Mouse (Mus musculus) CD4-positive, CD25-positive, alpha-beta regulatory T cell, adult 2 months (primary cell): ENCODE measurements around the gene Rps18.

Experiments used
- DNase-seq: peaks from one replicate; pipeline ENCODE4 v3.0.0-alpha.2; 2012; ENCODE audit warnings: low read depth, low spot score

Rps18 gene

DNA sequence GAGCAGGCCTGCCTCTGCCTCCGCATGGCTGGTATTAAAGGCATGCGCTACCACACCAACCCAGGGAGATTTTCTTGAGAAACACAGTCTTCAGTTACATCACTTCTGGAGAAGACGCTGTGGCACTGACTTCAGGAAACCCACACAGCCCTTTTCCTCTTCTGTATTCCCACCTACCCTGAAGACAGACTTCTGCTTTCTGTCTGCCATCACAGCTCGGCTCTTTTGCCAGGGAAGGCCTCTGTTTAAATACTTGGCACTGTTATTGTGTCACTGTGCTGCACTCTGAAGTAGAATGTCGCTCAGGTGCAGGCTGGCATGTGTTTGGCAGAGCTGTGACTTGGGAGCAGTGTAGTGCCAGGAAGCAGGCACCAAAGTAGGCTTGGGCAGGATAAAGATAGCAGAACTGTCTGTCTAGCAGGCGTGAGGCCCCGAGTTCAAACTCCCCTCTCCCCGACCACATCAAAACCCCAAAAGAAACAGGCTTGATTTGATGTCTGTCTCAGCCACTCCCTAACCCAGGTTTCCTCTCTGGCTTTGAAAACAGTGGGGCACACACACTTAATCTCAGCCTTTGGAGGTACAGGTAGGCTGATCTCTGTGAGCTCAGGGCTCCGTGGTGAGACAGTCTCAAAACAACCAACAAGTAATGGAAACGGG, 8.2 kb downstream of the Rps18 start:
- DNase-seq: peak; percentile 75

GRCm38 (mm10) chr17:33943454-33943853, 12.3 kb downstream of the Rps18 start:
- no peak for DNase-seq

DNA sequence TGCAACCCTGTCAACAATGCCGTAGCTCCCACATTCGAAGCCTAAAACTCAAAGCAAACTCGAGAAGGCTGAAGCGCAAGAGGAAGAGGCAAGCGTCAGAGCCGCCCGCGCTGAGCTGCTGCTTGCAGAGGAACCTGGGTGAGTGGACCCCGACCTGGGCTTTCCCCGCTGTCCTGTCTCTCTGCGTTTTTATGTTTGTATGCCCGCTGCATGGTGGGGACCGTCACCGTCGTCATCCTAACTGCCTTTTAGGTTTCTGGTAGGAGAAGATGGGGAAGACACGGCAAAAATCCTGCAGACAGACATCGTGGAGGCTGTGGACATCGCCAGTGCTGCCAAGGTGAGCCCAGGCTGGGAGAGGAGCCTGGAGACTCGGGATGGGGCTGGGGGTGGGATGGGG, 14.4 kb downstream of the Rps18 start:
- no peak for DNase-seq

DNA sequence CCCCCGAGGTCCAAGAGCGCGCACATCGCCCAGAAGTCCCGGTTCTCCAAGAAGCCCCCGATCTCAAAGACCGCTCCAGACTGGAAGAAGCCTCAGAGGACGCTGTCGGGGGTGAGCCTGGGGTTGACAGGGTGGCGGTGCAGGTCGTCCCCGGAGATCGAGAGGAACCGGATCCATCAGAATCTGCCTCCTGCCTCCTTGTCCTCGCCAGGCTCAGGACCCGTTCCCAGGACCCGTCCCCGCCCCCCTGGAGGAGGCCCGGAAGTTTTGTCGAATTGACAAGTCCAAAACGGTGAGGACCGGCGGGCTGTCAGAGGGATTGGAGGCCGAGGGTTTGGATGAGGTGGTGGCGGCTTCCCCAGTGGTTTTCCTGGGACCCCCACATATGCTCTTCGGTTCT, 14.8 kb downstream of the Rps18 start:
- peak; percentile 31 for DNase-seq

DNA sequence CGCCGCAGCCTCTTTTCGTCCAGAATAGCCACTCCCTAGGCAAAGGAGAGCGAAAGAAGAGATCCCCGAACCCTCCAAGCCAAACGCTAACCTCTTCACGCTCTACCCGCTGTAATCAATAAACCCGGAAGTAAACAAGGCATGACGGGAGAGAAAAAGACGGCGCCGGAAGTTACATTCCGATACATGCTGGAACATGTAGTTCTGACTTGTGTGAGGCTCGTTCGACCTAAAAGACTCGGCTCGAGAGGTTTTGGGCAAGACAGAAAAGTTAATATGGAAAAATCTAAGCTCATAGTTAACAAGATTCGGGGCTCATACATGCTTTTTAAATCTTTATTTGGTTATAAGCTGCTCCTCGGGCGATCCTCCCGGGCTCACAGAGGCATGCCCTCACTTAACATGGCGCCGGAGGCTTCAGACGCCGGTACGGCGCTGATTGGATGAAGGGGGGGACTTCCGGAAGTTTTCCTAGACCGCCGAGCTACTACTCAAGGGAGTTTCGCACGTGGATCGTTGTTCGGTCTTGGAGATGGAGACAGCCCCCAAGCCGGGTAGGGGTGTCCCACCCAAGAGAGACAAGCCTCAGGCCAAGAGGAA, 15.5 kb downstream of the Rps18 start, which contains the start of the genes Pfdn6 and Wdr46:
TSS of gene Pfdn6 (minus strand) at position 138 of the 600 bp plus-strand sequence.
TSS of gene Wdr46 (plus strand) at position 455 of the 600 bp plus-strand sequence.
- peak; percentile 93 for DNase-seq

DNA sequence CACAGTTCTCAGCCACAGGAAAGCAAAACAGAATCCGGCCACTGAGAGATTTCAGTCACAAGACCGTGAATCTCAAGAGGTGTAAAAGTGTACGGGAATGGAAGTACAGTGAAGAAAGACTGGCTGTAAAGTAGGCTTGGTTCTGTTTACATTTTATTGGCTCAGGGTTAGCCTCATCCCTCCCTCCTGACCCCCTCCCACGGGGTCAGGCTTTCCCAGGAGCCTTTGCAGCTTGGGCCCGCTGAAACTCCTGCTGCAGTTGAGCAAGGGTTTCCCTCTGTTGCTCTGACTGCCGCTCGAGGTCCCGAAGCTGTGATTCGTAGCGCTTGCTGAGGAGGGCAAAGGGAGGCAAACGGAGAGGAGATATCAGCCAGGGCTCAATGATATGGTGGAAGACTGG, 17.0 kb downstream of the Rps18 start:
- DNase-seq: no peak

DNA sequence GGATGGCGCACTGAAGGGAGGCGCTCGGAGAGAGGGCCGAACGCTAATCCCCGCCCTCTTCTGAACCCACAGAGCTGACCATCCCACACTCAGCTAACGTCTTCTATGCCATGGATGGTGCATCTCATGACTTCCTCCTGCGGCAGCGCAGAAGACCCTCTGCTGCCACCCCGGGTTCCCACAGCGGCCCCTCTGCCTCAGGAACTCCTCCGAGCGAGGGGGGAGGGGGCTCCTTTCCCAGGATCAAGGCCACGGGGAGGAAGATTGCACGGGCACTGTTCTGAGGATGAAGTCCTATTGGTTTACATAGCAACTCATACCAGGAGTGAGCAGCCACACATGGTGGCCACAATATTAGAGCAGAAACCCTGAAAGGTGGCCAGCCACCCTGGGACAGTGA, 18.8 kb downstream of the Rps18 start:
- DNase-seq: no peak

- no peak for DNase-seq
These were observed 20.3 kb downstream of the Rps18 start for GRCm38 (mm10) chr17:33935422-33936055.

DNA sequence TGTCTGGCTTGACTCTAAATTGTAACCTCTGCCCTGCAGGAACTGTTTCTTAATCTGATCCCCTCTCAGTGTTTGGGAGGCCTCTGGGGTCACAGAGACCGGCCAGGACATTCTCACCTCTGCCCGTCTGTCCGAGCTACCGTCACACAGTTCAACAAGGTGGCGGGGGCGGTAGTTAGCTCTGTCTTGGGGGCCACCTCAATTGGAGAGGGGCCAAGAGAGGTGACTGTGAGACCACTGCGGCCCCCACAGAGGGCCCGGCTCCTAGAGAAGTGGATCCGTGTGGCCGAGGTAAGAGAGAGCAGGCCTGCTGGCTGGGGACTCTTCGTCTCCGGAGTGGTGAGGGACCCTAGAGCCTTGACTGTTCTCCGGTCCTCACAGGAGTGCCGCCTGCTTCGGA, 22.8 kb downstream of the Rps18 start:
- DNase-seq: no peak

DNA sequence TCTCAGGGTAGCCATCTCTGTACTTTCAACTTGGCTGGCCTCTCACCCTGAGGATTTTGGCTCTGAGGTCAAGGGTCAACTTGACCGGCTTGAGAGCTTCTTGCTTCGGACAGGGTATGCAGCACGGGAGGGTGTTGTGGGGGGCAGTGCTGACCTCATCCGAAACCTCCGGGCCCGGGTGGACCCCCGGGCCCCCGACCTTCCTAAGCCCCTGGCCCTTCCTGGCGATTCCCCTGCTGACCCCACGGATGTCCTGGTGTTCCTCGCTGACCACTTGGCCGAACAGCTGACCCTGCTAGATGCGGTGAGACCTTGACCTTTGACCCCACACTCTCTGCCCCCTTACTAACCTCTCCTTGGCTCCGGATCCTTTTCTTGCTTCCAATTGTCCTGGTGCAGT, 23.4 kb downstream of the Rps18 start:
- DNase-seq: no peak

- no peak for DNase-seq
These were observed 23.9 kb downstream of the Rps18 start for GRCm38 (mm10) chr17:33931947-33932346.

DNA sequence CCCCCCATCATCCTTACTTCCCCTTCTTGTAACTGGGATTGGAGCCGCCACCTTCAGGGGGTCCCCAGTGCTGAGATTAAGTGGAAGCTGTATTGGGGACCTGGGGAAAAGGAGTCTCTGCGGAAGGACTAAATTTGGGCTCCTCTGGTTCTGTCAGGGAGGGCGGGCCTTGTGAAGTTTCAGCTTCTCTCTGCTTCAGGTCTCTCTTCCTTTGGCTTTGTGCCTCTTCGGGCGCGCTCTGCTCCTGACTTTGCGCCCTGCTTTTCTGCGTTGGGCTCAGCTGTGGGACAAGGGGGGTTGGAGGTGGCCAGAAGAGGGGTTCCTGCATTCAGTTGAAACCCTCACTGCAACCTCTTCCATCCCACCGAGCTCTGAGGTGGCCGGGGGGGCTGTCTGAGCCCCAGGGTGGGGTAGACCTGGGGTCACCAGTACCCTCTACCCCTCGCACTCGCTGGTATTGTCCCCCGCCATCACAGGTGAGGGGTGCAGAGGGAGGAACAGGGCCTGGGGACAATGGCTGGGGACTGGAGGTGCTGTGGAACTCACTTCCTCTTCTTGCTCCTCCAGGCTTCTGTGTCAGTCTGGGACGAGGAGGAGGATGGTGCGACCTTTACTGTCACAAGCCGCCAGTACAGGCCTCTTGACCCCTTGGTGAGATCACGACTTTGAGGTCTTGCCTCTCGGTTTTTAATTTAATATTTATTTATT, 24.5 kb downstream of the Rps18 start:
- DNase-seq: peak; percentile 63

GRCm38 (mm10) chr17:33930280-33931158, 25.3 kb downstream of the Rps18 start:
- peak; percentile 76 for DNase-seq

- DNase-seq: peak; percentile 95
These were observed 26.2 kb downstream of the Rps18 start, which contains the start of gene Rgl2 for GRCm38 (mm10) chr17:33929371-33930279. Gene Rgl2 (plus strand): TSS chr17:33929543.

DNA sequence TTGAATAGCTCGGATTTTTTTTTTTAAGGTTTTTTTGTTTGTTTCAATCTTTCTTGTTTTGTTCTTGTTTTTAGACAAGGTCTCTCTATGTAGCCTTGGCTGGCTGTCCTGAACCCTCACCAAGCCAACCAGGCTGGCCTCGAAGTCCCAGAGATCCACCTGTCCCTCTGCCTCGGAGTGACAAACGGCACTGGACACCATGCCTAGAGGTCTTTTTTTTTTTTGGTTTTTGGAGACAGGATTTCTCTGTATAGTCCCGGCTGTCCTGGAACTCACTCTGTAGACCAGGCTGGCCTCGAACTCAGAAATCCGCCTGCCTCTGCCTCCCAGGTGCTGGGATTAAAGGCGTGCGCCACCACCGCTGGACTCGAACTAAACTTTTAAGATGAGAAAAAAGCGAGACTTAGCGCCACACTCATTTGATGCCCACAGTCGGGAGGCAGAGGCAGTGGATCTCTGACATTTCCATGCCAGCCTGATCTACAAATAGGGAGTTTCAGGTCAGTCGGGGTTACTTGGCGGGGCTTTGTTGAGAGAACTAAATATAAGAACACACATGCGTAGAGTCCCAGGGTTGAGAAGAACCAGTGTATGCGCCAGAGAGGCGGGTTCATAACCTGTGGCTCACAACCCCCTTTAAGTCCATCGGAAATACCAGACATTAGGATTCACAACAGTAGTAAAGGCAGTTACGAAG, 27.4 kb downstream of the Rps18 start:
- no peak for DNase-seq

DNA sequence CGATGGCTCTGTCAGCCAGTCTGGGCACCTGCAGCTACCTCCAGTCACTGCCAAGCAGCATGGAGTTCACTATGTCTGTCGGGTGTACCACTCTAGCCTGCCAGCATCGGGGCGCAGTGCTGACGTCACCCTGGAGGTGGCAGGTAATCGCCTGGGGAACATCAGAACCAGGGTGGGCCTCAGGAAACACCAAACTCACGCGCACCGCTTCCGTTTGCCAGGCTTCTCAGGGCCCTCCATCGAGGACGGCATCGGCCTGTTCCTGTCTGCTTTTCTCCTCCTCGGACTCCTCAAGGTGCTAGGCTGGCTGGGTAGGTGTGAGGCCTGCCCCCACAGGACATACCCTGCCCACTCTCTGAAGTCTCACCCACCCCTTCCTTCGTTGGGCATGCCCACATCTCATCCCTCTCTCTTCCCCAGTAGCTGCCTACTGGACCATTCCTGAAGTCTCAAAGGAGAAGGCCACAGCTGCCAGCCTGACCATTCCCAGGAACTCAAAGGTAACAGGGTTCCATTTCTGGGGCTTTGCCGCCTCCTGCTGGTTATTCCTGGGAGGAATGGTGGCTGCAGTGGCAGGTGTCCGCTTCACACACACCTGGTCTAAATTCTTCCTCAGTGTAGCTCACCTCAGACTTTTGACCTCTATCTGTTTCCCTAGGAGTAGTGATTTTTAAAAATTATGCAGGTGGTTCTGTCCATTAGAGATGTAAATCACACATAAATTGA, 29.4 kb downstream of the Rps18 start:
- peak; percentile 54 for DNase-seq

- peak; percentile 40 for DNase-seq
These were observed 30.2 kb downstream of the Rps18 start for GRCm38 (mm10) chr17:33925406-33926116.

- DNase-seq: peak; percentile 79
These were observed 31.1 kb downstream of the Rps18 start for GRCm38 (mm10) chr17:33924577-33925283.
